In genomic region chr2:50875072-50875471, GRCm38 (mm10) we compare ENCODE assay signal across 22 mouse cellular contexts.
A peak's percentile ranks its signal among the peaks of the same experiment; 100 is the strongest.
DNase-seq lines count a peak whose midpoint lies in the region; ATAC-seq and TF ChIP-seq lines count a peak whose summit lies in the region.
"Had no signal": no experiment of that assay in that cellular context is flagged by ENCODE, and none has a peak within 500 bp of the region (broad histone marks: within the 10 kb centered on the region; RNA-seq: fewer than 3 reads in every experiment).

No protein-coding gene starts in this region.

- peaks cover 2% of the 10 kb centered on the region; the same call in 1 of the 2 replicates for H3K4me1 ChIP-seq in liver, adult 2 months (ENCODE audit: control insufficient read depth, insufficient read depth, low read length)
- H3K4me1 ChIP-seq in liver, postnatal 0 days (ENCODE audit: insufficient read depth): no peaks in the 10 kb centered on the region

- no peak for TF ChIP-seq POLR2A in liver, adult 2 months (IDR thresholded peaks at IDR 0.05; ENCODE audit: extremely low read depth, insufficient read depth, low read length)

- ATAC-seq in liver, postnatal 0 days: no peak
- ATAC-seq: activated CD4-positive, CD25-positive, alpha-beta regulatory T cell, adult 4 months; CD4-positive, CD25-positive, alpha-beta regulatory T cell, adult 4 months; Patski had no signal

- DNase-seq in gastrocnemius, postnatal 14 days: peak; percentile 19
- DNase-seq in gastrocnemius, postnatal 4 days (ENCODE audit: low spot score in 2 of 2): no peak
- peak; percentile 55 for DNase-seq in liver, adult 2 months (ENCODE audit: extremely low read depth, low read depth, low spot score)
- DNase-seq in liver, postnatal 0 days: no peak
- DNase-seq in adipocyte (ENCODE audit: low spot score): peak; percentile 9
- no peak for DNase-seq in thymus, postnatal 4 days
- DNase-seq: adrenal gland, adult 2 months; adrenal gland, adult 8-10 months; adrenal gland, postnatal 10 days; adrenal gland, postnatal 14 days; adrenal gland, postnatal 25 days; adrenal gland, postnatal 36 days; B cell, adult 2 months; cerebellum, adult 11 months; cerebellum, adult 11-12 months; cerebellum, adult 18-20 months; cerebellum, adult 2 months had no signal

- H3K9ac ChIP-seq in liver, adult 2 months (ENCODE audit: low read depth, low read length): no peak overlapping the region
- H3K9ac ChIP-seq in liver, postnatal 0 days (replicated peaks): no peak overlapping the region

- H3K4me2 ChIP-seq in liver, postnatal 0 days (ENCODE audit: low read depth, low read length): no peak overlapping the region

- 83% methylated on average over 6 of the region's 6 CpGs for WGBS in liver, adult 2 months
- WGBS in liver, postnatal 0 days (ENCODE audit: insufficient replicate concordance): 75% methylated on average over 6 of the region's 6 CpGs

- H3K27me3 ChIP-seq in liver, adult 2 months (ENCODE audit: control insufficient read depth, insufficient read depth, low read length): no peaks in the 10 kb centered on the region
- no peaks in the 10 kb centered on the region for H3K27me3 ChIP-seq in liver, postnatal 0 days (ENCODE audit: insufficient read depth, low read length)
- H3K27me3 ChIP-seq: CH12.LX, Patski had no signal

- TF ChIP-seq CTCF in liver, adult 2 months (IDR thresholded peaks at IDR 0.05; ENCODE audit: low read depth, low read length): no peak
- TF ChIP-seq CTCF in liver, postnatal 0 days (IDR thresholded peaks at IDR 0.05; ENCODE audit: low read depth): no peak

- H3K79me2 ChIP-seq in liver, adult 2 months (ENCODE audit: control insufficient read depth, insufficient read depth, low read length): no peaks in the 10 kb centered on the region

- no peak overlapping the region for H3K4me3 ChIP-seq in liver, adult 2 months (ENCODE audit: insufficient read depth, low read depth, low read length)
- H3K4me3 ChIP-seq in liver, postnatal 0 days (ENCODE audit: low read depth, low read length): no peak overlapping the region

- intact Hi-C loops in gastrocnemius, postnatal 14 days (cut with DNase I; ENCODE audit: low total_unique reads): no loop called here

- no peak overlapping the region for H3K27ac ChIP-seq in liver, adult 2 months (replicated peaks; ENCODE audit: insufficient read depth, low read depth, low read length)
- H3K27ac ChIP-seq in liver, postnatal 0 days (ENCODE audit: low read depth): no peak overlapping the region

- no peak for TF ChIP-seq EP300 in liver, postnatal 0 days (IDR thresholded peaks at IDR 0.05; ENCODE audit: low read depth)

- H3K9me3 ChIP-seq in liver, postnatal 0 days (ENCODE audit: low read length): no peaks in the 10 kb centered on the region

- no peaks in the 10 kb centered on the region for H3K36me3 ChIP-seq in liver, adult 2 months (ENCODE audit: control insufficient read depth, insufficient read depth, low read length)
- H3K36me3 ChIP-seq in liver, postnatal 0 days (replicated peaks; ENCODE audit: insufficient read depth, low read length): no peaks in the 10 kb centered on the region
- H3K36me3 ChIP-seq: G1E had no signal

Comparison
In these comparisons a context has a peak if more than half of its experiments do, and no peak if none do; other contexts are left out.
1. DNase-seq: peak in gastrocnemius, postnatal 14 days (single experiment), liver, adult 2 months (single experiment) and adipocyte (single experiment); none in gastrocnemius, postnatal 4 days (0 of 2), liver, postnatal 0 days (single experiment) and thymus, postnatal 4 days (single experiment).